Mouse (Mus musculus) central nervous system, embryonic 14 days (tissue): Measurements from ENCODE around the gene Scap. TPM values are rescaled to one million over a fixed set of nuclear protein-coding genes. Genes with fewer than 3 reads are reported as not detected.

Experiments used
- polyA plus RNA-seq: library from polyadenylated mRNA; depleted of rRNA; stranded (reverse); fragments of >200 nt; gene quantifications from 2 replicates; pipeline ENCODE4 v1.2.3, GENCODE M21; 2012; rRNA removed

The Scap gene
- polyA plus RNA-seq = 30.4 and 36.7 TPM in 2 replicates

DNA sequence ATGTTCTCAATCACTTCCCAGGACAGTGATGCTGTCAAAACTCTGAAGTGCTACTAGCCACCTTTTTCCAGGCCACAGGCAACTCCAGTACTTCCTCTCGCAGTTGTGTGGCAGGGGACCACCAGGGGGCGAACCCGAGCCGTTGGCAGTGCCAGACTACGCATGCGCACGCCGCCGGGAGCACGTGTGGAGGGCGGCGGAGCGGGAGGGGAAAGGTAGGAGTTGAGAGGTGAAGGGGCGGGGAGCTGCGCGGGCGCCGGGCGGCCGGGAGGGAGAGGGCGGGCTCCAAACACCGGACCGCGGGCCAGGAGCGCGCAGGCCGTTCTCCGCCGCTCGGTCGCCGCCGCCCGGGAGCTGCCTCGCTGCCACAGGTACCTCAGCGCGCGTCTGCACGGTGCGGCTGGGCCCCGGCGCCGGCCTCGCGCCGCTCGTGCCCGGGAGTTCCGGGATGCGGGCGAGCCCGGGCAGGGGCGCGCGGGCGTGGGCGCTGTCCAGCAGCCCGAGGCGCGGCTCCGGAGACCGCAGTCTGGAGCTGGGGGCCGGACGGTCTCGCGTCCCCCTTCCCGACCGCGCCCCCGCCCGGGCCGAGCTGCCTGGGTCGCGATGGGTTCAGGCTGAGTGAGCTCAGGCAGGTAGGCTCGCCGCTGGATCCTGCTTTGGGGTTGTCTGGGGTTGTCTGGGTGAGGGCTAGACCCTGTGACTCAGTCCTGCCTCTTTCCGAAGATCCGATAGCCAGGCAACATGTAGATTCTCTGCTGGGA lies at the start of gene Scap:
Scap (plus strand) TSS at position 154 of the 761 bp plus-strand sequence.

DNA sequence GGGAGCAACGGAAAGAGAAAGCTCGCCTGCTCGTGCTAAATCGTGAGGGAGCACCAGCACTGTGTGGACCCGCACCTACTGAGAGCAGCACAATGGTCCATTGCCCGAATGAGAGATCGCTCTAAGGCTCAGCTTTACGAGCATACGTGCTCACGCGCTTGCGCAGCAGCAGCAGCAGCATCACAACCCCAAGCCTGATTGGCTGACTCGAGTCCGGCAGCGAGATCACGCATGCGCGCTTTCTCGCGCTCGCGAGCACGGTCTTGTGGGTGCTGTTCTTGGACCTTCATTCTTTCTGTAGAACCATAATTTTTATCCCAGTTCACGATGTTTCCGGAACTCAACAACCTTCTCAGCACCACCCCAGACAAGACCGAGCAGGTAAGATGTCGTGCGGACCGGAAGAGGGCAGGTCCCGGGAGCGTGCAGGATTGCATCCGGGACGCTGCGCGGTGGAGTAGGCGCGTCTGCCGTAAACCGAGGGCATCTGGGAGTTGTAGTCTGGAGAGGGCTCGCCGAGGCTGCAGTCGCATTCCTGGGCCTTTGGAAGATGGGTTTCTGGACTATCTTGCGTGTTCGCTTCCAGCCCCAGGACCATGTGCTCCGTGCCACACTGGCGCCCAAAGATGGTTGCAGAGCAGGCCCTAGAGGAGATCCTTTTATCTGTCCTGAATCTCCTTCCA lies 28.0 kb upstream of the Scap start, which contains the start of gene Elp6:
Elp6 (plus strand) TSS at position 205 of the 683 bp plus-strand sequence.

DNA sequence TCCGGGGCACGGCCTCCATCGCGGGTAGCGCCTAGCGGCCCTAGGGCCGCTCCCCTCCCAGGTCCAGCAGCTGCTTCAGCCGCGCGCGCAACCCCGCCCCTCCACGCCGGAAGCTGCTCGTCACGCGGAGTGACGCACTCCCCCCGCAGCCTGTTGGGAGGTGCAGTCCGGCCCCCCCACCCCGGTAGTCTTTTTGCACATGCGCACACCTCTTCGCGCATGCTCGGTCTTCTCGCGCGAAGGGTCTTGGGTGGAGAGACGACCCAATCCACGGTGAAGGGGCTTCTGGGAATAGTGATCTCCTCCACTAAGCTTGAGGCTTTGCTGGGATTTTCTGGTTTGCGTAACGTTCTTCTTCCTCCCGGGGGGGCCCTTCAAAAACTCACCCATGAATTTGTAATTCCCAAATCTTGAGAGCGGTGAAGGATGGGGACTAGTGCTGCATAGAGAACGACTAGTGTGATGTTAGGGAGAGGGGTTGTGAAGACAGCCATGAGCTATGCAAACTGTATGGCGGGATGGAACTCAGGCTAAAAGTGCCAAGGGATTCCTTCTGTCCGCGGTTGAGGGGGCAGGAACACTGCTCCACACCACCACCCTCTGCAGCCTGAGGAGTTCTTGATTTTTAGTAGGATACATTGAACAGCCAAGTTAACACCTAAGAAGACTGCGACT lies 75.1 kb downstream of the Scap start, which contains the start of gene Ptpn23:
Ptpn23 (minus strand) TSS at position 115 of the 675 bp plus-strand sequence.

DNA sequence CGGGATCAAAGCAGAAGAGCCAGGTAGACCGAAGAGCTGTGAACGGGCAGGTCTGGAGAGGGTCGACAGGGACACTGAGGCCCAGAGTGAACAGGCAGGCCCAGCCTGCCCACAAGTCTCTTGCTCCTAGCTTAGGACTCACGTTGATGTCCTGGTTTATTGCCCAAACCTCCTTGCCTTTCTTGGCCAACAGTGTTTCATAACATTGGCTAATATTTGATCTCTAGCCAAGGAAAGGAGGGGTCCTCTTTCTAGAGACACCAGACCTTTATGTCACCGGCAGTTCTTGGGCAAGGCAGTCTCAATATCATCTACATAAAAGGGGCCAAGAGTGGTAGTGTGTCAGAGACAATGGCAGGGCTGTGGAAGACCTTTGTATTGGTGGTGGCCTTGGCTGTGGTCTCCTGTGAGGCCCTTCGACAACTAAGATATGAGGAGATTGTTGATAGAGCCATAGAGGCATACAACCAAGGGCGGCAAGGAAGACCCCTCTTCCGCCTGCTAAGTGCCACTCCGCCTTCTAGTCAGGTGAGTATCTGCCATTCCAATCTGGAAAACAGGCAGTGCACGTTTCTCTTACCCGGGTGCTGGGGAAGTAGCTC lies 86.5 kb downstream of the Scap start, which contains the start of gene Ngp:
Ngp (plus strand) TSS at position 237 of the 602 bp plus-strand sequence.

Other genes starting within 250 kb of the Scap start
- gene Smarcc1, start 215.6 kb upstream of the Scap start, polyA plus RNA-seq = 73.8 and 80.2 TPM in 2 replicates
- gene Dhx30, start 215.5 kb upstream of the Scap start, polyA plus RNA-seq = 196 and 218 TPM in 2 replicates
- gene Cspg5, start 89.5 kb upstream of the Scap start, polyA plus RNA-seq = 85.3 and 86.8 TPM in 2 replicates
- gene Elp6, start 28.1 kb upstream of the Scap start, polyA plus RNA-seq = 47.1 and 49.3 TPM in 2 replicates
- gene Ptpn23, start 74.9 kb downstream of the Scap start, polyA plus RNA-seq = 38.1 and 48.7 TPM in 2 replicates
- gene Ngp, start 86.5 kb downstream of the Scap start, polyA plus RNA-seq = 0.85 and 0.98 TPM in 2 replicates
- 29.9 and 33.6 TPM in 2 replicates for gene Klhl18, start 143.4 kb downstream of the Scap start, polyA plus RNA-seq
- gene Kif9, start 143.7 kb downstream of the Scap start, polyA plus RNA-seq = 3.0 and 3.1 TPM in 2 replicates
- gene Setd2, start 199.3 kb downstream of the Scap start, polyA plus RNA-seq = 90.3 and 92.1 TPM in 2 replicates